Mouse (Mus musculus): Measurements from ENCODE around the gene Grid2.

- no peak for TF ChIP-seq GATA1 (IDR thresholded peaks at IDR 0.05; ENCODE audit: low read length)
- TF ChIP-seq TAL1 (IDR thresholded peaks at IDR 0.05; ENCODE audit: low read length), result no peak
Observed at GRCm38 (mm10) chr6:64264224-64264623, 1008.5 kb downstream of the Grid2 start.

Data from erythroblast, embryonic 14.5 days (primary cell).